Mouse (Mus musculus) adrenal gland, postnatal 10 days (tissue): ENCODE measurements around the gene Minos1. TPM values are rescaled to one million over a fixed set of nuclear protein-coding genes. Genes with fewer than 3 reads are reported as not detected.
A peak's percentile ranks its signal among the peaks of the same experiment; 100 is the strongest.

Experiments used
- DNase-seq: peaks from one replicate; pipeline ENCODE4 v3.0.0; 2021; ENCODE audit warnings: mixed read lengths
- total RNA-seq, 2 experiments: library from RNA; stranded (reverse); gene quantifications; 2 replicates each; pipeline ENCODE4 v1.2.3; 2021

Gene Minos1
- total RNA-seq, 2 experiments from 2014 or later, result 572 to 632 TPM

- DNase-seq, result no peak
Measured at GRCm38 (mm10) chr4:139144577-139144976, 13.7 kb upstream of the Minos1 start.

GRCm38 (mm10) chr4:139142985-139143384, 12.1 kb upstream of the Minos1 start:
- DNase-seq, result no peak

- DNase-seq, result no peak
Measured at GRCm38 (mm10) chr4:139141785-139142184, 10.9 kb upstream of the Minos1 start.

- no peak for DNase-seq
Measured at GRCm38 (mm10) chr4:139140267-139140666, 9.4 kb upstream of the Minos1 start.

- no peak for DNase-seq
Measured at GRCm38 (mm10) chr4:139136011-139136410, 5.1 kb upstream of the Minos1 start.

- no peak for DNase-seq
Measured at GRCm38 (mm10) chr4:139133109-139133508, 2.2 kb upstream of the Minos1 start.

- DNase-seq, result no peak
Measured at GRCm38 (mm10) chr4:139131858-139132672, 1.2 kb upstream of the Minos1 start.

GRCm38 (mm10) chr4:139129806-139130700, 860 bp downstream of the Minos1 start:
- peak; percentile 69 for DNase-seq

GRCm38 (mm10) chr4:139126475-139126874, 4.4 kb downstream of the Minos1 start:
- no peak for DNase-seq

- DNase-seq, result no peak
Measured at GRCm38 (mm10) chr4:139124940-139125339, 6.0 kb downstream of the Minos1 start.

- no peak for DNase-seq
Measured at GRCm38 (mm10) chr4:139122557-139122956, 8.4 kb downstream of the Minos1 start.

- DNase-seq, result no peak
Measured at GRCm38 (mm10) chr4:139120998-139121397, 9.9 kb downstream of the Minos1 start.

- DNase-seq, result no peak
Measured at GRCm38 (mm10) chr4:139120281-139120814, 10.6 kb downstream of the Minos1 start.

- no peak for DNase-seq
Measured at GRCm38 (mm10) chr4:139116356-139117063, 14.4 kb downstream of the Minos1 start.

GRCm38 (mm10) chr4:139115721-139116120, 15.2 kb downstream of the Minos1 start:
- no peak for DNase-seq

- DNase-seq, result no peak
Measured at GRCm38 (mm10) chr4:139112482-139112881, 18.4 kb downstream of the Minos1 start.

GRCm38 (mm10) chr4:139111421-139111820, 19.5 kb downstream of the Minos1 start:
- no peak for DNase-seq

- DNase-seq, result no peak
Measured at GRCm38 (mm10) chr4:139110858-139111257, 20.1 kb downstream of the Minos1 start.

GRCm38 (mm10) chr4:139105453-139105852, 25.5 kb downstream of the Minos1 start:
- DNase-seq, result no peak

GRCm38 (mm10) chr4:139101546-139101945, 29.4 kb downstream of the Minos1 start:
- DNase-seq, result no peak

- no peak for DNase-seq
Measured at GRCm38 (mm10) chr4:139100326-139100725, 30.6 kb downstream of the Minos1 start.

GRCm38 (mm10) chr4:139096201-139096600, 34.7 kb downstream of the Minos1 start:
- no peak for DNase-seq
